Mouse (Mus musculus): ENCODE data around the gene Nup210. TPM values are rescaled to one million over a fixed set of nuclear protein-coding genes. Genes with fewer than 3 reads are reported as not detected.
"Not testable (repeated sequence)": the region's sequence is repeated elsewhere in the genome, so short reads cannot be mapped to it uniquely, and the experiment has no call there.

Gene Nup210
- polyA plus RNA-seq, 1 experiment from 2014 or later, result 21.2 TPM

DNA sequence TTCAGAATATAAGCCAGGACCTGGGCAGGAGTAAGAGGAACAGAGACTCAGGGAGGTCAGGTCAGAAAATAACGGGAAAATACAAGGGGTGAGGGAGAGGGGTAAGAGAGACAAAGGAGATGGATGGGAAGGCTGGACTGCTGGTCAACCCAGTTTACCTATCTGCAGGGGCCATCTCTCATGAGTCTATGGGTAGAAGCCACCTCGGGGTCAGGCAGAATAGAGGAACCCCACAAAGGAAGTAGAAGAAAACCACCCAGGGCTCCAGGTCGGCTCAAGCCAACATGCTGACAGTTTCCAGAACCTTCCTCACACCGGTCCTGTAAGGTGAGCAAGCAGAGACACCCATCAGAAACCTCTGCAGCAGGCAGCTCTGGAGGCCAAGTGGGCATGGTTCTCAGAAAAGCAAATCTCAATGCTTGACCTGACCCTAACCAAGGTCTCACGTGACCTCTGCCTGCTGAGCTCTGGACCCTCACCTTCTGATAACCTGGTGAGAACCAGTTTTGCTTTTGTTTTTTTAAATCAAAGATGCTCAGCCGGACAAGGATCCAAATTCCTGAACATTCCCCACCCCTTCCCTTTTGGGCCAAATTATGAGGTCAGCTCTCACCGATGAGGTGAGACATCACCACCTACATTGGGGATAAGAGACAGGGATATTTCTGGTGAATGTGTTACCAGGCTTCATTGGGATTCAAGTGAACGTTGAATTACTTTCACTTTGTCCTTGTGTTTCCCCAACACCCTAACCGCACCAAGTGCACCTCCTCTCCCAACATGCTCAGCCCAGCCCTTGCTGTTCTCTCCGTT lies 5.3 kb downstream of the Nup210 start:
- Histone ChIP-seq H3K4me2 (no peak overlapping the region), H3K27me3 (no peaks in the 10 kb centered on the region), H3K9ac (no peak overlapping the region), H3K4me3 (no peak overlapping the region), H3K9me3 (no peaks in the 10 kb centered on the region), H3K36me3 (no peaks in the 10 kb centered on the region), H3K4me1 (replicated peaks) (peaks cover 27% of the 10 kb centered on the region), H3K27ac (replicated peaks) (no peak overlapping the region)
- WGBS, result 92% methylated on average over 10 of the region's 10 CpGs
- ATAC-seq (ENCODE audit: low FRiP score, low read depth), result no peak

DNA sequence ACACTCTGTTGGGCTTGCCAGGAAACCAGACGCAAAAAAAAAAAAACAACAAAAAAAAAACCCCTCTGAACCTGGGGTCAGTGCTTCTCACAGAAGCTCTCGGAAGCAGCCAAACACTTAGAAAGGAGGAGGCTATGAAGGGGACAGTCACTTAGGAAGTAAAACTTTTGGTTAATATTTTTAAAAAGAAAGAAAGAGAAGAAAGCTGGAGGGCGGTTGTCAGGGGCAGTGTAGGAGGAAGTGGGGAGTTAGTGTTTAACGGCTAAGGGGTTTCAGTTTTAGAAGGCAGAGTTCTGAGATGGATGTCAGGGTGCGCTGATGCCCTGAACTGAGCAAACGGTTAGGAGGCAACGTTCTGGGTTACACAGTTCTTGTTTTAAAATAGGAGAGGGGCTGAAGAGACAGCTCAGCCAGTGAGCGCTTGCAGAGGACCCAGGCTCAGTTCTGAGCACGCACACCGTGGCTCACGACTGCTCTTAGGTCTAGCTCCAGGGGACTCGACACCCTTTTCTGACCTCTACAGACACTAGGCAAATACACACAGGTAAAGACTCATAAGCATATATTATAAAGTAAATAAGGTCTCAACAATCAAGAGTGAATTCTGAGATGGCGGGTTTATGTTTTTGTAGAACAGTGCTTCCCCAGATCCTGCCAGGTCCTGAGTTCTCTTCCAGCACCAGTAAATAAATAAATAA lies 6.2 kb downstream of the Nup210 start:
- Histone ChIP-seq H3K27me3 (no peaks in the 10 kb centered on the region), H3K4me3 (no peak overlapping the region), H3K4me1 (replicated peaks) (peaks cover 19% of the 10 kb centered on the region), H3K36me3 (no peaks in the 10 kb centered on the region), H3K27ac (replicated peaks) (no peak overlapping the region), H3K9me3 (no peaks in the 10 kb centered on the region), H3K9ac (no peak overlapping the region), H3K4me2 (no peak overlapping the region)
- 82% methylated on average over 13 of the region's 13 CpGs for WGBS
- no peak for ATAC-seq (ENCODE audit: low FRiP score, low read depth)

DNA sequence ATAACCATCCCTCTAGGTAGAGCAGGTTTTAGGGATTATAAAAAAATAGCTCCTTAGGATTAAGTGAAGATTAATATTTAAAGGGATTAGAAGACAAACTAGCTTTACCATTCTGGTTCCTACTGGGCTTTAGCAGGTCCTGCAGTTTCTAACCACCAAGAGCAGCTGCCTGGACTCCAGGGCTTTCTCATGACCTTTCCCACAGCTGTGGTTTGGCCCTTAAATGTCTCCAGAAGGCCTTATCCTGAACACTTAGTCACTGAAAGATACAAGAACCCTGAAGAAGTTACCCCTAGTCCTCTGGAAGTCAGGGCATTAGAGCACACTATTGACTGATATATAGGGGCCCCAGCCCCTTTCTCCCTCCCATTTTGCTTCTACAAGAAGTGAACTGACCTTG lies 7.1 kb downstream of the Nup210 start:
- H3K9ac ChIP-seq, result no peak overlapping the region
- H3K4me1 ChIP-seq (replicated peaks), result peaks cover 9% of the 10 kb centered on the region
- H3K27ac ChIP-seq (replicated peaks), result no peak overlapping the region
- no peak overlapping the region for H3K4me2 ChIP-seq
- H3K9me3 ChIP-seq, result no peaks in the 10 kb centered on the region
- no peaks in the 10 kb centered on the region for H3K27me3 ChIP-seq
- ATAC-seq (ENCODE audit: low FRiP score, low read depth), result no peak
- no peak overlapping the region for H3K4me3 ChIP-seq
- no peaks in the 10 kb centered on the region for H3K36me3 ChIP-seq

DNA sequence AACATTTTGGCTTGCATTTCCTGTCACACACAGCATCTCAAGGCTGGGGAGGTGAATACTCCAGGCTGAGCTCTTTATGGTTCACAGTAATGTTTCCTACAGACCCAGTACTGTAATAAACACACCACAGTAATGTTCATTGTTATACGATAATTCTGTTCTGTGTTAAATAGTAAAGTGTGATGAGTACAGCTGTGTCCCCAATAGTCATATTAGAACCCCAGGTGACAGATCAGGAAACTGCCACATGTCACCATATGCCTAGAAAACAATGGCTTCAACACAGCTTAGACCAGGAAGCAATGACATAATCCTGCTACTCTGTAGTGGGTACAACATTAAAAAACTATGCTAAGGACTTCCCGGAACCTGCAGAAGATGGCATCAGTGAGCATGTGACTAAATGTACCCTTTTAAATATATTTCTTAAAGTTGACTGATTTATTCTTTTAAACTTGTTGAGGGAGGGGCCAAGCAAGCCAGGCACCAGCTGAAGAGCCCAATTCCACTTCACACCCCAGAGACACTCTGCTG lies 7.6 kb downstream of the Nup210 start:
- peaks cover 4% of the 10 kb centered on the region; the same call in 1 of the 2 replicates for H3K4me1 ChIP-seq (replicated peaks)
- H3K9ac ChIP-seq, result no peak overlapping the region
- H3K9me3 ChIP-seq, result no peaks in the 10 kb centered on the region
- 84% methylated on average over 2 of the region's 2 CpGs for WGBS
- ATAC-seq (ENCODE audit: low FRiP score, low read depth), result peak; percentile 43; the same call in 1 of the 2 replicates
- H3K27me3 ChIP-seq, result no peaks in the 10 kb centered on the region
- H3K4me3 ChIP-seq, result no peak overlapping the region
- H3K36me3 ChIP-seq, result no peaks in the 10 kb centered on the region
- H3K4me2 ChIP-seq, result no peak overlapping the region
- H3K27ac ChIP-seq (replicated peaks), result no peak overlapping the region

DNA sequence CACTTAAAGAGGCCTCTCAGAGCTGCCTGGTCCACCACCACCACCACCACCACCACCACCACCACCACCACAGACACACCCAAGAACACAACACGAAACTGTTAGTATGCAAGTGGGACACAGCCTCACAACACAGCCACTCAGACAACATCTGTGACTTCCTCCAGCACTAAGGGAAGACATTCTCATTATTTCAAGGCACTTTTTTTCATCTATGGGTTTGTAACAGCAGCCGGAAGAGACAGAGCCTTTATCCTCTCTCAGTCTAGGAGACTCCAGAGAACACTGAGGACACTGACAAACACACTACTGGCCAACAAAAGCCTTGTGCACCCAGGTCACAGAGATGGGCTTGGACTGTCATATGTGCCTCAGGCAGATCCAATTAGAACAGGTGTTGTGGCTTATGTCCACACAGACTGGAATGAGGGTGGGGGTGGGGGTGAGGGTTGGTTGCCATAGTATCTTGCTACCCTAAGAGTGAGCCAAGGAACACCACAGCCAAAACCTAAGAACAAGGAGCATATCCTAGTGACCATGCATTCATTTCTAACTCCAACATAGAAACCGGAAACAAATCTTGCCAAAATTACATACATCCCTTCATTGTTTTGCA lies 8.2 kb downstream of the Nup210 start:
- Histone ChIP-seq H3K4me2 (no peak overlapping the region), H3K4me3 (no peak overlapping the region), H3K27me3 (no peaks in the 10 kb centered on the region), H3K36me3 (no peaks in the 10 kb centered on the region), H3K27ac (replicated peaks) (no peak overlapping the region), H3K9ac (no peak overlapping the region), H3K9me3 (no peaks in the 10 kb centered on the region), H3K4me1 (replicated peaks) (no peaks in the 10 kb centered on the region)
- WGBS, result 81% methylated on average over 3 of the region's 3 CpGs
- peak; percentile 57; the same call in 1 of the 2 replicates for ATAC-seq (ENCODE audit: low FRiP score, low read depth)

DNA sequence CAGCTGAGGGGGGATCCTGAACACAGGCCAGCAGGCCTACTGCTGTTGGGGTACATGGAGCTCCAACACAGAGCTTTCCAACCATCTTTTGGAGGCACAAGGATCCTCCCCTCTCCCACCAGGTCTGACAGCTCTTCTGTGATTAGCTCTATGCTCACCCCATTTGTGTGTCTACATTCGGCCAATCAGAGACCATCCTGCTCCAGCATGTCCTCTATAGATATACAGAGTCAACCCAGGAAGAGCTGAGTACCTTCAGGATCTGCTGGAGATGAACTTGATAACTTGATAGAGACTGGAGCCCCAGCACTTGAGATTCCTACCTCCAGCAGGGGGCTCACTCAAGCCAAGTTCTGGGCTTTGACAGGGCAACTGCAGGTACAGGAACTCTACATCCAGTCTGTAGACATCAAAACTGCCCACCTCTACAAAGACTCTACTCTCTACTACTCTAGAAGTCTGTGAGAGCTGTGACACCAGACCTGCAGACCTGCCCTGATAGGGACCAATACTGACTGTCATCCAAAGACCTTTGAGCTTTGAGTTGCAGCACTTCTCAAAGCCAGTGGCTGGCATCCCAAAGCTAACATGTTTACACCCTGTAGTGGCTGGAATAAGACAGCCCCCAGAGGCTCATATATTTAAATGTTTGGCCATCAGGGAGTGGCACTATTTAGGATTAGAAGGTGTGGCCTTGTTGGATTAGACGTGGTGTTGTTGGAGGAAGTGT lies 11.1 kb downstream of the Nup210 start:
- H3K9me3 ChIP-seq, result no peaks in the 10 kb centered on the region
- H3K36me3 ChIP-seq, result no peaks in the 10 kb centered on the region
- no peak overlapping the region for H3K4me2 ChIP-seq
- H3K27me3 ChIP-seq, result no peaks in the 10 kb centered on the region
- WGBS, result 97% methylated on average over 2 of the region's 2 CpGs
- H3K4me1 ChIP-seq (replicated peaks), result no peaks in the 10 kb centered on the region
- H3K27ac ChIP-seq (replicated peaks), result no peak overlapping the region
- H3K9ac ChIP-seq, result no peak overlapping the region
- ATAC-seq (ENCODE audit: low FRiP score, low read depth), result no peak
- no peak overlapping the region for H3K4me3 ChIP-seq

DNA sequence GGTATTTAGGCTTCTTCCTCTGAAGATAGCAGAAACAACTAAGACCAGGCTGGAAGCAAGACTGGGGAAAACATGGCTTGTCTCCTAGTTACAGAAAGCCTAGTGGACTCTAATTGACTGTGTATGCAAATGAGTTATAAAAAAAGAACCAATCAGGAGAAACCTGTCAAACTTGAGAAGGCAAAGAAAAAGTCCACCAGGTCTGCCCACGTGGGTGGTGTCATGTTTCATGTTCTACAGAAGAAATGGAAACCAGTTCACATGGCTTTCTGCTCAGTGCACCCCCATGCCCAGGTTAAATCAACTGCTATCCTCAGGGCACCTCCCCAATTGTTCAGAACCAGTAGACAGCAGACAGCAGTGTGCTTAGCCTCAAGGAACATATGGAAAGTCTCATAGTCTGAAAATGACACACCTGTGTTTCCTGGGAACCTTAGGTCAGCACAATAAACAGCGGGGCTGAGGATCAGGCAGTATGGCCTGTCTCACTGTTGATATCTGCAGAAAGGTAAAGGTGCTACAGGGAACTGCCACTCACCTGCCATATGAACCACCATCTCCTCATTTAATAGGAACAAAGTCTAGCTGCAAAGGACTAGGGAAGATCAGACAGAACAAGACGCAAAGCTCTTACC lies 11.7 kb downstream of the Nup210 start:
- no peak overlapping the region for H3K4me3 ChIP-seq
- H3K4me1 ChIP-seq (replicated peaks), result no peaks in the 10 kb centered on the region
- H3K4me2 ChIP-seq, result no peak overlapping the region
- no peaks in the 10 kb centered on the region for H3K9me3 ChIP-seq
- peaks cover 3% of the 10 kb centered on the region; the same call in 1 of the 2 replicates for H3K36me3 ChIP-seq
- no peak overlapping the region for H3K27ac ChIP-seq (replicated peaks)
- no peaks in the 10 kb centered on the region for H3K27me3 ChIP-seq
- no peak for ATAC-seq (ENCODE audit: low FRiP score, low read depth)
- WGBS, result 66% methylated on average over 3 of the region's 3 CpGs
- no peak overlapping the region for H3K9ac ChIP-seq

DNA sequence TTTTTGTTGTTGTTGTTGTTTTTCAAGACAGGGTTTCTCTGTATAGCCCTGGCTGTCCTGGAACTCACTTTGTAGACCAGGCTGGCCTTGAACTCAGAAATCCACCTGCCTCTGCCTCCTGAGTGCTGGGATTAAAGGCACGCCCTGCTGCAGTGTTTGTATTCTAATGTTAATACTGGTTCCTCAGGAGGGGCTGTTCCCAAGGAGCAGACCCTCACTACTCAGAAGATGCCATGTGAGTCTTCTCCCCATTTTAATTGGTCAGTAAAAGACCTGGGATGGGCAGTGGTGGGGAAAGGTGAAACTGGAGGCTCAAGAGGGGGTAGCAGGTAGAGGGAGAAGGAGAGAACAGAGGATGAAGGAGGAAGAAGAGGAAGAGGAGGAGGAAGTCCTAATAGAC lies 13.2 kb downstream of the Nup210 start:
- not testable (repeated sequence) for H3K9me3 ChIP-seq; H3K9ac ChIP-seq; ATAC-seq (ENCODE audit: low FRiP score, low read depth); H3K27me3 ChIP-seq; H3K4me1 ChIP-seq (replicated peaks); H3K4me3 ChIP-seq; H3K4me2 ChIP-seq; H3K36me3 ChIP-seq; H3K27ac ChIP-seq (replicated peaks)
- 84% methylated on average over 1 of the region's 1 CpGs for WGBS

DNA sequence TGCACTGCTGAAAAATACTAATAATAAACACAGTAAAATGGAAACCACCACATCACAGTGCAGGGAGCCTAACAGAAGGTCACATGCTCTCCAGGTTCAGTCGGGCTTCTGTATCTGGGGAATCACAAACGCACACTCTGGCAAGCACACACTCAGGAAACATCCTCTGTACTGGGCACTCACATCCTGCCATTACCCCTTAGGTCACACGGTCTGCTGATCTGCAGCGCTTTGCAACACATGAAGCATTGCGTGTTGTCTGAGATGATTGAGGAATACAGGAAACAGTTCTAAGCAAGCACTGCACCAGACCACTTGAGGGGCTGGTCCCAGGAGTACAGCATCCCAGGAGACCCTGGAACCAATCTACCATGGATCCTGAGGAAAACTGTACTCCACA lies 16.0 kb downstream of the Nup210 start:
- 91% methylated on average over 5 of the region's 5 CpGs for WGBS
- no peaks in the 10 kb centered on the region for H3K27me3 ChIP-seq

DNA sequence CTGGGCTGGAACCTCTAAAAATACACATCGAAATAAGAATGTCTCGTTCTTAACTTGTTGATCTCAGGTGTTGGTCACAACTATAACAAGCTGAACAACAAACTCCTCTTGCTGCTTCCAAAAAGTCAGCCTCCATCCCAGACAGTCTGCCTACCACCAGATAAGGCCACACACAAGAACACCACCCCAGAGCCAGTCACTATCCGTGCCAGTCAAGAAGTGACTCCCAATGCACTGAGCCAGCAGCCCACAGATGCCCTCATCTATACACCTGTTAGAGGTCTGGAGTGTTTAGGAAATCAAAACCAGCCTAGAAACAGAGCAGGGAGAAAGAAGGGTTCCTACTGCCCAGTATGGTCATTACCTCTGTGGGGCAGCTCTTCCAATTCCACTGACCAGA lies 18.8 kb downstream of the Nup210 start:
- WGBS, result 100% methylated on average over 3 of the region's 3 CpGs
- H3K9me3 ChIP-seq, result no peaks in the 10 kb centered on the region
- H3K27ac ChIP-seq (replicated peaks), result no peak overlapping the region
- H3K36me3 ChIP-seq, result peaks cover 44% of the 10 kb centered on the region
- ATAC-seq (ENCODE audit: low FRiP score, low read depth), result no peak
- no peaks in the 10 kb centered on the region for H3K27me3 ChIP-seq
- no peaks in the 10 kb centered on the region for H3K4me1 ChIP-seq (replicated peaks)
- no peak overlapping the region for H3K4me3 ChIP-seq
- no peak overlapping the region for H3K4me2 ChIP-seq
- H3K9ac ChIP-seq, result no peak overlapping the region

More for the DNA sequence above, 16.0 kb downstream of the Nup210 start:
- H3K27ac ChIP-seq (replicated peaks), result no peak overlapping the region
- no peak overlapping the region for H3K9ac ChIP-seq
- H3K4me3 ChIP-seq, result no peak overlapping the region
- ATAC-seq (ENCODE audit: low FRiP score, low read depth), result no peak
- peaks cover 32% of the 10 kb centered on the region for H3K36me3 ChIP-seq
- H3K4me2 ChIP-seq, result no peak overlapping the region
- no peaks in the 10 kb centered on the region for H3K9me3 ChIP-seq
- no peaks in the 10 kb centered on the region for H3K4me1 ChIP-seq (replicated peaks)

DNA sequence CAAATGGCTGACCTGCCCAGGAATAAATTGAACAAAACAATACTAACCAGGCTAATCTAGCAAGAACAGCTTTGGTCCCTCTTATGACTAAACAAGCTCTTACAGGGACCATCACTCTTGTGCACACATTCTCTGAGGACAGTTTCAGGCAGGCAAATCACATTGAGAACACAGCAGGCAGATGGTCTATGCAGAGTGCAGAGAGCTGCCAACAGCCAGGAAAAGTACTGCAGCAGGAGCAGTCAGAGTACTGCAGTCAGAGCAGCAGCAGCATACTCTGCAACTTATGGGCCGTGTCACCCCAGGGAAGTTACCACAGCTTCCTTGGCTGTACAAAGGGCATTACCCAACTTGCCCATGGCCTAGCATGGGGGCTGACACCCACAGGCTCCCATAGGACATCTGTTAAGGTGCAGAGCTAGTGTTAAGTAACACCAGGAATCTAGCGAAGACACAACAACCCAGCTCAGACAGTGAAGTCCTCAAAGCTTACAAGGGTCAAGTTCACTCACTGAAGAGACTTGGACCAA lies 21.5 kb downstream of the Nup210 start:
- ATAC-seq (ENCODE audit: low FRiP score, low read depth), result no peak
- H3K4me3 ChIP-seq, result no peak overlapping the region
- peaks cover 50% of the 10 kb centered on the region for H3K36me3 ChIP-seq
- 89% methylated on average over 2 of the region's 2 CpGs for WGBS
- H3K27me3 ChIP-seq, result no peaks in the 10 kb centered on the region
- H3K27ac ChIP-seq (replicated peaks), result no peak overlapping the region
- H3K9ac ChIP-seq, result no peak overlapping the region
- no peaks in the 10 kb centered on the region for H3K4me1 ChIP-seq (replicated peaks)
- H3K4me2 ChIP-seq, result no peak overlapping the region
- no peaks in the 10 kb centered on the region for H3K9me3 ChIP-seq
